Mouse (Mus musculus) heart, embryonic 15.5 days (tissue): ENCODE measurements around the gene Ttpal. TPM values are rescaled to one million over a fixed set of nuclear protein-coding genes. Genes with fewer than 3 reads are reported as not detected.

Source experiments
- ATAC-seq: fragments of 200-750 bp; cut with Nextera tagmentation; replicated peaks from 2 replicates; pipeline ENCODE4 v1.8.0; 2017; ENCODE audit warnings: low read depth, moderate TSS enrichment; ENCODE audit not compliant: insufficient number of reproducible peaks, insufficient read depth, low FRiP score
- H3K27ac ChIP-seq: fragments of 300-500 bp; sonication (generic); 2 replicates; pipeline ENCODE4 v1.5.1; 2015; ENCODE audit warnings: mild to moderate bottlenecking, inconsistent platforms
- H3K27me3 ChIP-seq: fragments of 300-500 bp; sonication (generic); 2 replicates; pipeline ENCODE4 v1.6.1; 2015; ENCODE audit warnings: inconsistent platforms
- H3K36me3 ChIP-seq: fragments of 300-500 bp; sonication (generic); 2 replicates; pipeline ENCODE4 v1.6.1; 2015; ENCODE audit warnings: mild to moderate bottlenecking, inconsistent platforms
- H3K4me1 ChIP-seq: fragments of 300-500 bp; sonication (generic); replicated peaks from 2 replicates; pipeline ENCODE4 v1.6.1; 2015; ENCODE audit warnings: inconsistent platforms
- H3K4me2 ChIP-seq: fragments of 300-500 bp; sonication (generic); 2 replicates; pipeline ENCODE4 v1.6.1; 2015; ENCODE audit warnings: inconsistent platforms, mild to moderate bottlenecking, moderate library complexity
- H3K4me3 ChIP-seq: fragments of 300-500 bp; sonication (generic); 2 replicates; pipeline ENCODE4 v1.5.1; 2015; ENCODE audit warnings: mild to moderate bottlenecking, inconsistent platforms
- H3K9ac ChIP-seq: fragments of 300-500 bp; sonication (generic); 2 replicates; pipeline ENCODE4 v1.6.1; 2015; ENCODE audit warnings: mild to moderate bottlenecking, inconsistent platforms
- H3K9me3 ChIP-seq: fragments of 300-500 bp; sonication (generic); replicated peaks from 2 replicates; pipeline ENCODE4 v1.6.1; 2016; ENCODE audit warnings: inconsistent platforms
- WGBS: fragments of 180-500 bp; shearing (Covaris S2); methylation state at CpG from one replicate; pipeline ENCODE4 v1.1.7; 2015; ENCODE audit warnings: mixed read lengths; 5-methylcytosine and 5-hydroxymethylcytosine counted together
- polyA plus RNA-seq: library from polyadenylated mRNA; unstranded; fragments of >200 nt; fragmentation: Nextera tagmentation; extraction: Ambion mirVana; gene quantifications from 2 replicates; pipeline ENCODE4 v1.2.1, GENCODE M21; 2015

The Ttpal gene
- polyA plus RNA-seq, 1 experiment from 2014 or later: 15.2 TPM

- Histone ChIP-seq H3K4me3 (no peak overlapping the region), H3K9ac (no peak overlapping the region), H3K4me1 (peaks cover 6% of the 10 kb centered on the region), H3K9me3 (no peaks in the 10 kb centered on the region), H3K27ac (no peak overlapping the region), H3K4me2 (peak overlapping the region; percentile 31), H3K27me3 (peaks cover 18% of the 10 kb centered on the region), H3K36me3 (no peaks in the 10 kb centered on the region)
- 41% methylated on average over 11 of the region's 11 CpGs for WGBS
- no peak for ATAC-seq
These were observed 26.9 kb upstream of the Ttpal start for GRCm38 (mm10) chr2:163575248-163575647.

- WGBS: 79% methylated on average over 2 of the region's 2 CpGs
- no peak overlapping the region for H3K4me3 ChIP-seq
- H3K9me3 ChIP-seq: no peaks in the 10 kb centered on the region
- H3K9ac ChIP-seq: no peak overlapping the region
- H3K4me2 ChIP-seq: no peak overlapping the region
- no peak overlapping the region for H3K27ac ChIP-seq
- no peaks in the 10 kb centered on the region for H3K36me3 ChIP-seq
- ATAC-seq: no peak
- peaks cover 14% of the 10 kb centered on the region for H3K27me3 ChIP-seq
- peaks cover 8% of the 10 kb centered on the region for H3K4me1 ChIP-seq
These were observed 24.1 kb upstream of the Ttpal start for GRCm38 (mm10) chr2:163577986-163578385.

DNA sequence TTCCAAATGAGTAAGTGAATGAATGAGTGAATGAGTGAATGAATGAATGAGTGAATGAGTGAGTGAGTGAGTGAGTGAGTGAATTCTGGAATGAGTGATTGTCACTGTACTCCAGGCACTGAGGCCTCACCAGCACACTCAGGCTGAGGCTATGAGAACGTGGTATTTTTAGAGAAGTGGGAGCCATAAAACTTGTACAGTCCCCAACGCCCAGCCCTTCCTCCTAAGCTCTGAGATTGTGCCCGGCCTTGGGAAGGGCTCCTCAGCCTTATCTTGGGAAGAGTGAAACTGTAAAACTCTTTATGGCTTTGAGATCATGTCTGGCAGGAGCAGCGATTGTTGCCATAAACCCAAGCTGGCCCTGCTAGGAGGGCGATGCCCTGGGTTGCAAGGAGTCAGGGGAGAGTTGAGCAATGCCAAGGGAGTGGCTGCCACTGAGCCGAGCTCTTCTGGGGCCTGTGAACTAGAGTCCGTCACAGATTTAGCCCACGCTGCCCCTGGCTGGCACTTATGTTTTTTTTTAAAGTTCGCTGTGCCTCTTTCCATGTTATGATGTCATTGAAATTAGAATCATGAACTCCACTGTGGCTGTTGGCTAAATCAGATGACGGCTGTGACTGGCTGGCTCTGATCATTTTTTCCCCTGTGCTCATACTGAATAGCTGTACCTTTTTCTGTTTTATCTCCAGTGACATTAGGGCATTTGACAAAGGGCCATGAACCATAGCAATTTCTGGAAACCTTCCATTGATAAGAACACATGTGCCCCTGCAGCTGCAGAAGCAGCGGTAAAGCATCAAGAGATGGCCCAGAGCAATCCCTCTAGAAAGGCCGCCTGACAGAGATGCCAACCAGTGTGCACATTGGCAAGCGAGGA, 21.8 kb upstream of the Ttpal start:
- Histone ChIP-seq H3K36me3 (no peaks in the 10 kb centered on the region), H3K27me3 (no peaks in the 10 kb centered on the region), H3K4me3 (no peak overlapping the region)

GRCm38 (mm10) chr2:163583226-163584087, 18.7 kb upstream of the Ttpal start:
- no peak overlapping the region for H3K4me2 ChIP-seq
- H3K4me1 ChIP-seq: peaks cover 5% of the 10 kb centered on the region
- no peak overlapping the region for H3K27ac ChIP-seq
- no peaks in the 10 kb centered on the region for H3K36me3 ChIP-seq
- no peak overlapping the region for H3K4me3 ChIP-seq
- WGBS: 88% methylated on average over 10 of the region's 10 CpGs
- no peak for ATAC-seq
- no peaks in the 10 kb centered on the region for H3K27me3 ChIP-seq
- no peak overlapping the region for H3K9ac ChIP-seq
- H3K9me3 ChIP-seq: no peaks in the 10 kb centered on the region

More for the DNA sequence above, 21.8 kb upstream of the Ttpal start:
- ATAC-seq: 0 out of 2 replicates have a peak, but pooled peaks have one; percentile 48
- WGBS: 54% methylated on average over 13 of the region's 13 CpGs
- Histone ChIP-seq H3K4me1 (peaks cover 7% of the 10 kb centered on the region), H3K27ac (no peak overlapping the region), H3K9ac (no peak overlapping the region), H3K4me2 (no peak overlapping the region), H3K9me3 (no peaks in the 10 kb centered on the region)

DNA sequence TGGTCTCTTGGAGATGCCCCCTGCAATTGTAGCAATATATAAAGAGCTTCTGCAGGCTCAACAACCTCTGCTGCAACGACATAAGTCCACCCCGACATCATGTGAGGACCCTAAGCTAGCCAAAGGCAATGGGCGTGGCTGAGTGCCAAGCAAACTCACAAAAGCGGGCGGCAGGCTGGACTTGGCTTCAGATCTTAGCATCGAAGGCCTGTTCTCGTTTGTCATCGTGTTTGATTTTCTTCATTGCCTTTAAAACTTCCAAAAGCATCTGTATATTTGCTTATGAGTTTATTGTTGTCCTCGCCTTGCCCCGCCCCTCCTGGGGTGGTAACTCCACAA, 18.1 kb upstream of the Ttpal start:
- Histone ChIP-seq H3K27me3 (no peaks in the 10 kb centered on the region), H3K9ac (no peak overlapping the region), H3K36me3 (no peaks in the 10 kb centered on the region), H3K9me3 (no peaks in the 10 kb centered on the region), H3K4me2 (no peak overlapping the region), H3K4me1 (peaks cover 5% of the 10 kb centered on the region), H3K27ac (no peak overlapping the region), H3K4me3 (no peak overlapping the region)
- ATAC-seq: no peak
- WGBS: 76% methylated on average over 10 of the region's 10 CpGs

DNA sequence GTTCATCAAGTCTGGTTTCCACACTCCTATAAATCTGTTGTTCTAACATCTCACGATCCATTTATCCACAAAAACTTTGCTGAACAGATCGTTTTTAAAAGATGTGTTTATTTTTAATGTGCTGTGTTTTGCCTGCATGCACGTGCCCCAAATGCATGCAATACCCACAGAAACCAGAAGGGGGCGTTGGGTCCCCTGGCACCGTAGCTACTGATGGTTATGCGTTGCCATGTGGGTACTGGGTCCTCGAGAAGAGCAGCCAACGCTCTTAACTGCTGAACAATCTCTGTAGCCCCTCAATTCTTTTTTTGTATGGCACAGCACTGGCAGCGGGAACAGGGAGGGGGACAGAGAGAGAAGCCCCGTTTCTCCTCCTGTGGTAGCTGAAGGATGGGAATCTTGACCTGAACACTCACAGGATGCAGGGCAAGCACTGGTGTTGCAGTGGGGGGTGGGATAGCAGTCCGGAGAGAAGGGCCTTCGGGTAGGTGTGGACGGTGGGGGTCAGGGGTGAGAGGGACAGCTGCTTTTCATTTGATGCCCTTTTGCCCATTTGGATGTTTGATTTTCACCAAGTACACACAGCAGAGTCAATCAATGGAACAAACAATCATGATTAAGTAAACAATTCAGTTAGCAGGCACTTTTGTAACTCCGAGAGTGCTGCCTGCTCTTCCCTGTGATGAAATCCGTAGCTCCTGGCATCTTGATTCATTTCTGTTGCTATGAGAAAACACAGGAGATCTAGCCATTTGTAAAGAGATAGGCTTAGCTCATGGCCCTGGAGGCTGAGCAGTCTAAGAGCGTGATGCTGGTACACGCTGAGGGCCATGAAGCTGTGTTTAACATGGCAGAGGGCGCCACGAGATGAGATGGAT, 15.5 kb upstream of the Ttpal start:
- H3K4me1 ChIP-seq: 0 out of 2 replicates have a peak, but pooled peaks cover 5% of the 10 kb centered on the region
- no peaks in the 10 kb centered on the region for H3K9me3 ChIP-seq

GRCm38 (mm10) chr2:163587506-163587905, 14.6 kb upstream of the Ttpal start:
- no peak for ATAC-seq
- 30% methylated on average over 5 of the region's 5 CpGs for WGBS
- Histone ChIP-seq H3K27me3 (no peaks in the 10 kb centered on the region), H3K4me2 (no peak overlapping the region), H3K36me3 (no peaks in the 10 kb centered on the region), H3K27ac (no peak overlapping the region), H3K9me3 (no peaks in the 10 kb centered on the region), H3K4me1 (0 out of 2 replicates have a peak, but pooled peaks cover 5% of the 10 kb centered on the region), H3K9ac (no peak overlapping the region), H3K4me3 (no peak overlapping the region)

More for the DNA sequence above, 15.5 kb upstream of the Ttpal start:
- no peak overlapping the region for H3K9ac ChIP-seq
- no peak for ATAC-seq
- H3K4me3 ChIP-seq: no peak overlapping the region
- no peak overlapping the region for H3K4me2 ChIP-seq
- WGBS: 45% methylated on average over 19 of the region's 19 CpGs
- H3K36me3 ChIP-seq: no peaks in the 10 kb centered on the region
- no peak overlapping the region for H3K27ac ChIP-seq
- no peaks in the 10 kb centered on the region for H3K27me3 ChIP-seq

DNA sequence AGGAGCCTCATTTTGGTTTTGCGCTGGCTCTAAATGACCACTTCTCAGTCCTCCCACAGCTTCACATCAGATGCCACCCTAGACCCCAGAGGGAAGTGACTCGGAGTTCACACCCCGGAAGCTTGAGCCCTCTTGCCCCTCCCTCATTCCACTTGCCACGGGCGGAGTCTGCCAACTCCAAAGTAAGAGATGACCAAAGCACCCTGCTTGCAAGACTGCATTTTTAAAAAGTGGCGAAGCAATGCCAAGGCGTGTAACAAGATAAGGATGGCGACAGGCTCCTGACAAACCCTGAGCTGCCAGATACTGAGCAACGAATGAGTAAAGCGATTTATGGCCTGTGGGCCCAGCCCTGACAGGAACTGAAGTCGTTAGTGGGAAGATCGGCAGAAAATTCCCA, 11.9 kb upstream of the Ttpal start:
- ATAC-seq: no peak
- H3K4me2 ChIP-seq: no peak overlapping the region
- WGBS: 42% methylated on average over 12 of the region's 12 CpGs

GRCm38 (mm10) chr2:163590996-163591395, 11.1 kb upstream of the Ttpal start:
- Histone ChIP-seq H3K27ac (no peak overlapping the region), H3K4me3 (no peak overlapping the region), H3K9me3 (no peaks in the 10 kb centered on the region), H3K27me3 (no peaks in the 10 kb centered on the region), H3K4me1 (0 out of 2 replicates have a peak, but pooled peaks cover 5% of the 10 kb centered on the region), H3K9ac (no peak overlapping the region), H3K4me2 (no peak overlapping the region), H3K36me3 (no peaks in the 10 kb centered on the region)
- 63% methylated on average over 5 of the region's 5 CpGs for WGBS
- ATAC-seq: no peak

More for the DNA sequence above, 11.9 kb upstream of the Ttpal start:
- 0 out of 2 replicates have a peak, but pooled peaks cover 5% of the 10 kb centered on the region for H3K4me1 ChIP-seq
- H3K27ac ChIP-seq: no peak overlapping the region
- no peaks in the 10 kb centered on the region for H3K27me3 ChIP-seq
- no peak overlapping the region for H3K9ac ChIP-seq
- H3K36me3 ChIP-seq: no peaks in the 10 kb centered on the region
- H3K4me3 ChIP-seq: no peak overlapping the region
- H3K9me3 ChIP-seq: no peaks in the 10 kb centered on the region

DNA sequence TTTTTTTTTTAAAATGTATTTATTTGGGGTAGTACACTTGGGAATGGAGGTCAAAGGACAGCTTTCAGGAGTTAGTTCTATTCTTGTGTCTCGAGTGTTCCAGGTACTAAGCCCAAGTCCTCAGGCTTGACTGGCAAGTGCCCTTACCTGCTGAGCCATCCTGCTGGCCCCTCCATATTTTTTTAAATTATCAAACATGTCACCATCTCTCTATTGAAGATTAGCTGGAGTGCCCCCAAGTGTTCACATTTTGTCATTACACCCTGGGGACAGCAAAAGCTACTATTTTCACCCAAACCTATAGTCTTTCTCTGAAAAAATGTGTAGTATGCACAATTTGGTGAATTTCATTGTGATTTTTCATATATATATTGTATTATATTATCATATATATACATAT, 10.0 kb upstream of the Ttpal start:
- H3K9me3 ChIP-seq: no peaks in the 10 kb centered on the region
- no peaks in the 10 kb centered on the region for H3K36me3 ChIP-seq
- ATAC-seq: no peak
- no peak overlapping the region for H3K27ac ChIP-seq
- H3K4me3 ChIP-seq: no peak overlapping the region
- WGBS: 69% methylated on average over 1 of the region's 1 CpGs
- no peak overlapping the region for H3K4me2 ChIP-seq
- no peaks in the 10 kb centered on the region for H3K27me3 ChIP-seq
- no peak overlapping the region for H3K9ac ChIP-seq
- H3K4me1 ChIP-seq: 0 out of 2 replicates have a peak, but pooled peaks cover 12% of the 10 kb centered on the region
